Mouse (Mus musculus): ENCODE measurements around the gene Npc1l1.

DNA sequence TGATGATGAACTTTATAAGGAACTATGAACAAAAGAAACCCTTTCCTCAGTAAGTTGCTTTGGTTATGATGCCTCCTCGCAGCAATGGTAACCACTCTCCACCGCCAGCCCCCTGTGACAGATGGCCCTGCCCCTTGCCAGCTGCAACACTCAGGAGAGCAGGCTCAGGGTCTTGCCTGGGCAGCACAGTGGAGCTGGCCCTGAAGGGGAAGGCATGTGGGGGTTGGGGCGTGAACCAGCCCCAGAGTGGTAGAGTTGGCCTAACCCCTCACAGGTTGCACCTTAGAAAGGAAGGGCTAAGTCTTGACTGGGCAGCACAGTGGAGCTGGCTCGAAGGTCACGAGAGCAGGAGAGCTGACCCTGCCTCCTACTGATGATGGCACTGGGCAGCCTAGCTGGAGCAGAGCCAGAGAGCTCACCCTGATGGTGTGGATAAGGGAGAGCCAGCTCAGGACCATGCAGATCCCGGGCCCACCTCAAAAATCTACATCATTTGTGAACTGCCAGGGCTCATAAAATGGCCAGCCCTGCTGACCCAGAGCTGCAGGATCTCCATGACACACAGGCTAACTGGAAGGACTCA is 26.6 kb upstream of the Npc1l1 start:
- TF ChIP-seq POLR2A (IDR thresholded peaks at IDR 0.05; ENCODE audit: extremely low read depth, insufficient read depth, low read length) (no peak), CTCF (IDR thresholded peaks at IDR 0.05; ENCODE audit: low read depth, low read length) (no peak)

Data from liver, adult 2 months (tissue).